Mouse (Mus musculus) liver, postnatal 0 days (tissue): Measurements from ENCODE around the gene C3.

Experiments used
- CTCF ChIP-seq: sonication (generic); IDR thresholded peaks from 2 replicates; pipeline ENCODE4 v1.5.1; 2016; ENCODE audit warnings: antibody characterized with exemption, low read depth
- EP300 ChIP-seq: IDR thresholded peaks from 2 replicates; pipeline ENCODE4 v1.6.1; 2016; ENCODE audit warnings: antibody characterized with exemption, low read depth, mild to moderate bottlenecking

DNA sequence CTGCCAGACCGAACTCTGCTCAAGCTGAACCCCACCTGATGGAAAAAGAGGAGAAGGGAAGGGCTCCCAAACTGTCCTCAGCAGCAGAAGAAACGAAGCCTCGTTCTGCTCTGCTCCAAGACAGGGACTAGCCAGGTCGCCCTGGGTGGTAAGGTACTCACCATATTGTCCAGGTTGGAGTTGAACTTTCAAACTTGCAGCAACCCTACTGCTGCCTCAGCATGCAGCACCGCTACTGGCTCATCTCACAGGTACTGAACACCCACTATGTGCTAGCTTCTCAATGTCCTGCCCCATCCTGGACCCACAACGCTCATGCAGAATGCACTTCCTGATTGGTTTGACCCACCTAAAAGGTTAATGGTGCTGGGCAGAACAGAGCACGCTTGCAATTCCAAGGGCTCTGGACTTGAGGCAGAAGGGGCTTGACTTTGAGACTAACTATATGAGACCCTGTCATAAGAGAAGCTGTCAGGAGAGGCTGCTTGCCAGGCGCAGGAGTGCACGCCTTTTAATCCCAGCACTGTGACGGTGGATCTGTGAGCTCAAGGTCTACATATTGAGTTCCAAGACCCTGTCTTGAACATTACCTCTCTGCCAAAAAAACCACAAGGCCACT, 17.5 kb upstream of the C3 start:
- TF ChIP-seq CTCF = no peak
- no peak for TF ChIP-seq EP300
